Mouse (Mus musculus): Measurements from ENCODE around the gene Fahd2a. TPM values are rescaled to one million over a fixed set of nuclear protein-coding genes. Genes with fewer than 3 reads are reported as not detected.

Gene Fahd2a
- polyA plus RNA-seq (2015; fragmentation: Nextera tagmentation; extraction: Ambion mirVana) = 18.3 and 20.6 TPM in 2 replicates

GRCm38 (mm10) chr2:127444055-127444789 is at the start of gene Fahd2a:
Gene Fahd2a (minus strand): TSS chr2:127444565.

GRCm38 (mm10) chr2:127424977-127425376 is 19.4 kb downstream of the Fahd2a start, which contains the start of gene Gpat2:
Gene Gpat2 (plus strand): TSS chr2:127425199.

Other genes starting within 250 kb of the Fahd2a start
- 1.3 and 1.4 TPM in 2 replicates for gene 1810024B03Rik, start 236.3 kb downstream of the Fahd2a start, polyA plus RNA-seq (2015; fragmentation: Nextera tagmentation; extraction: Ambion mirVana)
- 15.6 and 18.9 TPM in 2 replicates for gene Snrnp200, start 236.2 kb downstream of the Fahd2a start, polyA plus RNA-seq (2015; fragmentation: Nextera tagmentation; extraction: Ambion mirVana)
- gene Ciao1, start 196.7 kb downstream of the Fahd2a start, polyA plus RNA-seq (2015; fragmentation: Nextera tagmentation; extraction: Ambion mirVana) = 57.0 and 59.0 TPM in 2 replicates
- 26.8 and 28.6 TPM in 2 replicates for gene Tmem127, start 196.7 kb downstream of the Fahd2a start, polyA plus RNA-seq (2015; fragmentation: Nextera tagmentation; extraction: Ambion mirVana)
- 106 and 128 TPM in 2 replicates for gene Stard7, start 174.3 kb downstream of the Fahd2a start, polyA plus RNA-seq (2015; fragmentation: Nextera tagmentation; extraction: Ambion mirVana)
- gene Dusp2, start 108.4 kb downstream of the Fahd2a start, polyA plus RNA-seq (2015; fragmentation: Nextera tagmentation; extraction: Ambion mirVana) = 8.7 and 11.3 TPM in 2 replicates
- gene Astl, start 105.9 kb downstream of the Fahd2a start, polyA plus RNA-seq (2015; fragmentation: Nextera tagmentation; extraction: Ambion mirVana) = 0.24 and 0.41 TPM in 2 replicates
- 1.4 and 1.5 TPM in 2 replicates for gene Adra2b, start 81.4 kb downstream of the Fahd2a start, polyA plus RNA-seq (2015; fragmentation: Nextera tagmentation; extraction: Ambion mirVana)
- 0.17 and 0.19 TPM in 2 replicates for gene Gpat2, start 19.4 kb downstream of the Fahd2a start, polyA plus RNA-seq (2015; fragmentation: Nextera tagmentation; extraction: Ambion mirVana)
- gene Kcnip3, start 77.5 kb upstream of the Fahd2a start, polyA plus RNA-seq (2015; fragmentation: Nextera tagmentation; extraction: Ambion mirVana) = 0.36 and 0.71 TPM in 2 replicates
- 0.48 TPM in 1 of 2 replicates, not detected in the other for gene Prom2, start 96.9 kb upstream of the Fahd2a start, polyA plus RNA-seq (2015; fragmentation: Nextera tagmentation; extraction: Ambion mirVana)
- gene Zfp661, start 142.5 kb upstream of the Fahd2a start, polyA plus RNA-seq (2015; fragmentation: Nextera tagmentation; extraction: Ambion mirVana) = 1.7 and 1.8 TPM in 2 replicates
- gene Mrps5, start 142.7 kb upstream of the Fahd2a start, polyA plus RNA-seq (2015; fragmentation: Nextera tagmentation; extraction: Ambion mirVana) = 136 and 141 TPM in 2 replicates
- gene Mal, start 212.1 kb upstream of the Fahd2a start, polyA plus RNA-seq (2015; fragmentation: Nextera tagmentation; extraction: Ambion mirVana) = 6.3 and 7.1 TPM in 2 replicates

Data from skeletal muscle tissue, postnatal 0 days (tissue).